Mouse (Mus musculus) spleen, postnatal 4 days (tissue): ENCODE results near the gene Pik3ca.
"Not testable (repeated sequence)": the region's sequence is repeated elsewhere in the genome, so short reads cannot be mapped to it uniquely, and the experiment has no call there.

Experiments
- DNase-seq, 2 experiments: peaks; one replicate each; pipeline ENCODE4 v3.0.0; 2022; ENCODE audit warnings: low spot score in 2 of 2

Pik3ca gene

DNA sequence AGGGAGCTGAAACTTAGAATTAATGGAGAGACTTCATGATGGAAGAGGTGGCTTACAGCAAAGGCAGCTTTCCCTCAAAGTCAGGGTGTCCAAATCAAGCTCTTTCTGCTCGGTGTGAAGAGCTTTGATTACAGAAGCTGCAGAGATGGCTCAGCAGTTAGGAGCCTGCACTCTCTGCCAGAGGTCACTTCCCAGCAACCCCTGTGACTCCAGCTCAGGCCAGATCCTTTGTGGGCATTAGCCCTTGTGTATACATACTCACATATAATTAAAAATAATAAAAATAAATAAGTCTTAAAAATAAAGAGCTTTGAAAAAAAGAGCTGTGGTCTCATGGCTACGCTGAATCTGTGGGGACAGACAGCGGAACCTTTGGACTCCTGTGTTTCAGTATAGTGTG is 4.1 kb downstream of the Pik3ca start:
- no peak for DNase-seq

DNA sequence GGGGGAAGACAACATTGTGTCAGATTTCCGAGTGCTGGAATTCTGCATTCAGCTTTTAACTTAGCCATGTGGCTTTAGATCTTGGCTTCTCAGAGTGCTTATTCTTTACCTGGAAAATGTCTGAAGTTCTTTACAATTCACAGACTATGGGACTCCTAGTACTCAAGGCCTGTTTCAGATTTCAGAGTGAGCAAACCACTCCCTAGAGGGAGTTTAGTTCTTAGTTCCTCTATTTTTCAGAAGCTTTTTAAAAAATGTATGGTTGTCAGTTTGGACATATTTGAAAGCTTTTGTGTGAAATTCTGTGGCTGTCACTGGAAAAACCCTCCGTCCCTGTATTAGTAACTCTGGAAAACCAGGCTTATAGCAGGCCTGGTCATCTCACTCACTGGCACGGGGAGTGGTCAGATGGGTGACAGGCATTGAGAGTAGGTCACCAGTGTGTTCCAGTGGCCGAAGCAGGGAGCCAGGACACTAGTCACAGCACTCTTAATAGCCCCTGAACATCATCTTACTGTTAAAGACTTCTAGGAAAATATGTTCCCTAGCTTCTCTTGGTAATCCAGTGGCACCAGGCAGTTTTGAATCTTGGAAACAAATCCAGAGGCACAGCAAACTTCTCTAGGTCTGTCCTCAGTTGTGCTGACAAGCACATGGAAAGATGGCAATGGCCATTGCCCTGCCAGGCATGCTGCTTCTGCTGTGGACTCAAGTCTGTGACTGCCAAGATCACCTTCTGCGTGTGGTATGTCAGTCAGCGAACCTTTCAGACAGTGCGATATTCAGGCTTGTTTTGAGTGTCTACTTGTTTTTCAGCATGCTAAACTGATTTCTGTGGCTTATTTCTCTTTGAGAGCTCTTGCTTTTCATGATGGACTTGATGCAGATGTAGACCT is 5.8 kb downstream of the Pik3ca start:
- DNase-seq = no peak

DNA sequence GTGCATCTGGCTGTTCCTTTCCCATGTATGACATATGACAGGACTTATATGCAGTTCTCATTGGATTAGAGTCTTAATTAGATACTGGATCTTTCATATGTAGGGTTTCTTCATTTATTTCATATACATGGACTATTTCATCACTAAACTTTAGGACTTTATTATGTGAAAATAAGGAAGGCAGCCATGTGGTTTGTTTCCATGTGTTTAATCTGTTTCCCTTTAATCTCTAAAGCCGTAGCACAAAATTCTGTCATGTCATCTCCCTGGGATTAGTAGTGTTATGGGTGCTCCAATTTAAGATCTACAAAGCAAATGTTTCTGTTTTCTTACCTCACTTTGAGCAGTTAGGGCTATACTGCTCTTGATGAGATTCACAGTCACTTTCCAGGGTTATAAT is 8.2 kb downstream of the Pik3ca start:
- no peak for DNase-seq

DNA sequence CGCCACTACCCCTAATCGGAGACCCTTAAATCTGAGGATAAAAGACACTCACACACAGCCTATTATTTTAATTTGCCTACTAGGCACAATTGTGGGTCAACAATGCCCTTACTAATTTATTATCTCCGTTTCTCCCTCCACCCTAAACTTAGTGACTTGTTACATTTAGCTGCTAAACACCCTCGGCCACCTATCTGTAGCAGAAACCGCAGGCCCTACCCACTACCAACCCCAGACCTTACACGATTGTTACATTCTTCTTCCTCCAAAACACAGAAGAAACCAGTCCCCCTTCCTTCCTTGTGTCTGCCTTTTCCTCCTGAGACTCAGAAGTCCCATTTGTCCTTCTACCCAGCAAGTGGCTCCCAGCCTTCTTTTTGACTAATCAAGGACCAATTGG is 9.3 kb downstream of the Pik3ca start:
- DNase-seq = no peak

DNA sequence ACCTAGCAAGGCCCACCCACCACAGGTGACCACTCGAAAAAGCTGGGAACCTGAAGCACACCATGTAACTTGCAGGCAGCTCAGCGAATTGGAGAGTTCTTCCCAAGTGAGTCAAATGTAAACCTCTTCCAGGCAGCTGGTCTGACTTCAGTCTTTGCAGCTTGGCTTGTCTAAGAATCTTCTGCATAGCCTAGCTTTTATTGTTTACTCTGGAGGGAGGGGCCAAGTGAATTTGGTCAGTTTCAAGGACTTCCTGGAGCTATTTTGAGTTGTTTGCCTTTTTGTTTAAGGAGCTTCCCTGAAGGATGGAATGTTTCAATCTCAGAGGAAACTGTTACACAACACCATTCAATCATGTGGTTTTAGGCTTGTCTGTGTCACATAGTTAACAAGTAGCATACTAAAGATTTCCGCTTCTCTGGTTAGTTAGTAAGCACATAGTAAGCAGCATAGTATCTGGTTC is 11.4 kb downstream of the Pik3ca start:
- no peak for DNase-seq

DNA sequence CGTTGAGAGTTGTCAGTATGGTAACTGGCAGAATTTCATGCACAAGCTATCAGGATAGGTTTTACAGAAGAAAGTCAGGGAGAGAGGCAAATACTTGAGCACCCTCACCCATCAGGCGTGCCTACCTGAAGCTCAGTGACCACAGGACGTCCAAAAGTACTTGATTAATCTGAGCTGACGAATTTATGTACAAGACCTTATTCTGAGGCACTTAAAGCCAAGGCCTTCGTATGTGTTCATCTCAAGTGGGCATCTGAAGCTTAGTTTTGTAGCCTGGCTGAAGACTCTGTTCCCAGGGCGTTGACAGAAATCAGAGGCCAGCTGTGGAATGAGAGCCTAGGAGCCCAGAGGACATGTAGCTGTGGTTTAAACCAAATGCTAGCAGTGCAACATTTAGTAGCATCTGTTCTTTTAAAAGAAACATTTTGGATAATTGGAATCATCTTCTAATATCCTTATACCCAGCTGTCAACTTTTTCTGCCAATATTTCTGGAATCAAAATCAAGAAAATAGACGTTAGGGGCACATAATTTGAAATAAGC is 15.1 kb downstream of the Pik3ca start:
- no peak for DNase-seq

DNA sequence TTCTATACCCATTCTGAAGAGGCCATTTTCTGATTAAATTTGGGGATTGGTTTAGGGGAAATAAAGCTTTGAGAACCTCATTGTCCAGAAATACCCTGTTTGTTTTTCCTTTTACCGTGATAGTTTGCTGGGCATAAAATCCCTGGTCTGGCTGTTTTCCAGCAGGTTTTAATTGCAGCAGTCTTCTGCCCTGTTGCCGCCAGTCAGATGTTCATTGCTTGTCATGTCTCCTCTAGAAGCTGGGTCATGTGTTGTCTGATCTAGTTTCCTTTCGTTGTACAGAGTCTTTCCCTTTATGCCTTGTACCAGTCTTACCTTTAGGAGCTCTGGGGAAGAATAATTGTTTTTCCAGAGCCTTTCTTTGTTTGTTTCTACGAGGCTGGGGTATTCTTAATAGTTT is 16.9 kb downstream of the Pik3ca start:
- no peak for DNase-seq

DNA sequence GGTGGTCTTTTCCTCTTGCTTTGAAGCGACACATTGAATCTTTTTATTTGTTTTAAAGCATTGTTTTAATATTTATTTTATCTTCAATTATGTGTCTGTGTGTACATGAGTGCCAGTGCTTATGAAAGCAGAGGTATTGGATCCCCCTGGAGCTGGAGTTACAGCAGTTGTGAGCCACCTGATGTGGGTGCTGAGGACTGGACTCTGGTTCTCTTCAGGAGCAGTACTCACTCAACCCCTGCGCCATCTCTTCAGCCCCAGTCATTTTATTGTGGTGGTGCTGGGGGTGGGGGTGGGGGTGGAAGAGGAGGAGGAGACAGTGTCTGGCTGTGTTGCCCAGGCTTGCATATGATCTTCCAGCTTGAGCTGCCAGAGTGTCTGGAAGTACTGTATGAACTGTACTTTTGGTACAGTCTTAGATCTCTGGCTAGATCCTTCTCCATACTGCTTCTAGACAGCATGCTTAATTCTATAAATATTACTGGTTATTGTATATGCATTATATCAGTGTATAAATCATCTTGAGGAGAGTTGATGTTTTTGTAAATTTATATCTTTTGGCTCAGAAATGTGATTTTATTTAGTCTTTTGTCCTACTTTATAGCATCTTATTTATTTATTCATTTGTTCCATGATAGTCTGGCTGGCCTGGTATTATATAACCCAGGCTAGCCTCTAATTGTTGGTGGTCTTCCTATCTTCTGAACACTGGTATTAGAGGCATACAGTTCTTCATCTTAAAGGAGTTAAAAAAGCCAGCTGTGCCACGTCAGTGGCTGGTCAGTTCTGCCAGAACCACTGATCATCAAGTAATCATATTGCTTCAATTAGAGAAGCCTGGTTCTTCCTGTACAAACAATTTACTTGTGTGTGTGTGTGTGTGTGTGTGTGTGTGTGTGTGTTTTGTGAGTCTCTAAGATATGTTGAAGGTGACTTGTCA is 18.2 kb downstream of the Pik3ca start:
- DNase-seq = no peak

DNA sequence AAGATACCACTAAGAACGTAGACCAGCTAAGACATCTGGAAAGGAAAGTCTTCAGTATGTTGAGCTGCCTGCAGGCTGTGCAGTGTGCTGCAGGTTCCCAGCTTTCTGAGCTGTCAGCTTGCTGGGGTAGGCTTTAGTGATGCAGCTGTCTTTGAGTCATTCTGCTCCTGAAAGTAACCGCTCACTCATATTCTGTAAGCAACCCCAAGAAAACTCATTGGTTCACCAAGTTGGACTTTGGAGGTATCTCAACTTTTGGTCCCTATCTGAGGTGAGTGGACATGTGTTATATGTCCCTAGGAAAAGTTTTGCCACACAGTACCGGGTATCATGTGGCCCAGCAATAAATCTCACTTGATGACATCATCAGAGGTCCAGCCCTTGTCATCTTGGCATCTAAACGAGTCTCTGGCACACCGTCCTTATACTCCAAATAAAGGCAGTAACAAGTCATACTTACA is 20.3 kb downstream of the Pik3ca start:
- DNase-seq = no peak

DNA sequence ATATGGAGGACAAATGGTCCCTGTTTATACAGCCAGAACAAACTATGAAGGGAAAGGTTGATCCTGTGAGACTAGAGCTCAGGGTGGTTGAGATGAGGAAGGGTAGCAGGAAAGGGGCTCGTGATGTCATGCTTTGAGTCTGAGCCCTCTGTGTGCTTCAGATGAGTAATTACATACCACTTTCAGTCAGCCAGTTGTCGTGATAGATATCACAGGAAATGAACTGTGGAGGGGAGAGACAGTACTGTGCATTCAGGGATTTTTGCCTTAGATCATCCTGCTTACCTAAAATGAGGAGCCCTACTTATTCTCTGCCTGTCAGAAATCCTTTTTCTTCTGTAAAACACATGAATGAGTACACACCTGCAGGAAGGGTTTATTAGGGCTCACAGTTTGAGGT is 22.4 kb downstream of the Pik3ca start:
- no peak for DNase-seq

DNA sequence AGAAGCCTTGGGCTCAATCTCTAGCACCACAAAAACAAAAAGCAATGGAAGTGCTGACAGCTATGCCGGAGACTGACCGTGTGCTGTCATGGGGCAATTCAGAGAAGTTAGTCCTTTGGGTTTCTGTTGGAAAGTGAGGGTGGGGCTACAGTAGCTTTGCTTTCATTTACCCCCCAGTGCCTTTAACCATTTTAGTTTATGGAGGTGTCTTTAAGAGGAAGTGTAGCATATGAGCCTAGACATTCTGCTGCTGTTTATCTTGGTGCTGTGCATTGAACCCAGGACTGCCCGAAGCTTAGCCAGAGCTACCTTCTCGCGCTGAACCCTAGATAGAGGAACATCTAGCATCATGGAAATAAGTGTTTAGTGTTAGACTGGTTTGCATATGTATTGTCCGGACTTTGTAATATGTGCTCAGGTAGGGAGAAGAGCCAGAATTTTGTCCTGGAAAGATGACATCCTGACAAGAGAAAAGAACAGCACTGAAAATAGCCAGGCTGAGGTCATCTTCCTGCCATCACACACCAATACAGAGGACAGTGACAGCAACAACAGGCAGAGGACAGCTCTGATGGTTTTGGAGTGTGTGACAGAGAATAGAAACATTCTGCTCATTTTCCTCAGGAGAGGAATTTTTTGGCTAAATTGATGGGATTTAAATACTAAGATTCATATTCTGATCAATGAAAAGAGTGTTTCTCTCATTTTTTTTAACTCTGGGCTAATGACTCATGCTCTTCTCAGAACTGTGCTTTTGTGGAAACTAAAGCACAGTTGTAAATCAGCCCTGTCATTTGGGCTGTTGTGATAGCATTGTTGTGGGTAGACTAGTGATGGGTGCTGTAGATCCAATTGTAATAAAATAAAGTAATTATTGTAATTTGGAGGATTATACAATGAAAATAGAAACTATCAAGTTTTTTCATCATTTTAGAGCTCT is 23.9 kb downstream of the Pik3ca start:
- DNase-seq = no peak

DNA sequence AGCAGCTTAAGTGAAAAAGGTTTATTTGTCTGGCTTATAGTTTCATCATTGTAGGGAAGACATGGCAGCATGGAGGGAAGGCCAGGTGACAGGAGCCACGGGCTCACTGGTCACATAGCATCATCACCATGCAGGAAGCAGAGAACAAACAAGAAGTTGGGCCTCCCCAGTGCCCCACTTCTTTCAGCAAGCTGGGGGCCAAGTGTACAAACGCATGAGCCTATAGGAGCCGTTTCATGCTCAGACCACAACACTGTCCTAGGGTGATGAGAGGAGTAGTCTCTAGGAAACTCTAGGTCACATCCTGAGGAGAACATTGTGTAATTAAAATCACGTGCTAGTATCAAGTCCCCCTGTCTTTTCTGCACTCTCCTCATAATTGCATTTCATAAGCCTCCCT is 30.2 kb downstream of the Pik3ca start:
- no peak for DNase-seq

DNA sequence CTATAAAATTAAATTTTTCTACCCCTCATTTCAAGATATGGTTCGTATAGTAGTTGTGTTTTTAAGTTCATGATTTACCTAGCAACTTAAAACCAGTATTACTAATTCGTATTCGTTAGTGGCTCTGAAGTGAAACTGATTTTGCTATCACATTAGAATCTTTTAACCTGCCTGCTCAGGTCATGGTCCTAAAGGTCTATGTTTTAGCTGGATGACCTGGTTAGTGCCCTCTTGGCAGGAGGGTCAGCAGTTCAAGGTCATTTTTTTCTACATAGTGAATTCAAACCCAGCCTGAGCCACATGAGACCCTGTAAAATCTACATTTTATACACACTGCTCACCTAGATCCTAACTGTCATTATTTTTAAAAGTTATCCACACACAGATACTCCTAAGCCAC is 30.9 kb downstream of the Pik3ca start:
- no peak for DNase-seq

DNA sequence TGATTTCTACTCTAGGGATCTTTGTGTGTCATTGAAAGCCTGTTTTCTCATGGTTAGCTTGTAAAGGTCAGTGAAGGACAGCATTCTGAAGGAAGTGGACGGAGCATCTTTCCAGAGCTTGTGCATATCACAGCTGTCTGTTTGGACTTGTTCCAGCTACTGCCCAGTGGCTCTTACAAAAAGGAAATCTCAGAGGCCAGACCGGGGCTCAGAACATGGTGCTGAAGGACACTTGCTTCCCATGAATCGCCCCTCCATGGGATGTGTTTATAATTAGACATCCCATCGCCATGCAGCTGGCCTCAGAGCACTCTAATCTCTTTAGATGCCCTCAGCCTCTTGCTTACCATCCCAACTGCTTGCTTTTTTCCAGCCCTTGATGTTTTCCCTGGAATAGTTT is 31.4 kb downstream of the Pik3ca start:
- DNase-seq = no peak

DNA sequence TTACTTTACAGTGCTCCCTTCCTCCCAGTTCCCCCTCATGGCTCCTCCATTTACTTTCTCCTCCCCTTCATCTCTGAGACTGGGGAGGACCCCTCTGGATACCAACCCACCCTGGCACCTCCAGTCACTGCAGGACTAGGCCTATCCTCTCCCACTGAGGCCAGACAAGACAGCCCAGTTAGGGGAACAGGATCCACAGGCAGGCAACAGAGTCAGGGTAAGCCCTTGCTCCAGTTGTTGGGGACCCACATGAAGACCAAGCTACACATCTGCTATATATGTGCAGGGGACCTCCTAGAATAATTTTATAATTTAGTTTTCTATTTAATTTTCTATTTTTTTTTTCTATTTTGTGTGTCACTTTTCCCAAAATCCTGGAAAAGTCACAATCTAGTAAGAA is 31.9 kb downstream of the Pik3ca start:
- DNase-seq = not testable (repeated sequence)

DNA sequence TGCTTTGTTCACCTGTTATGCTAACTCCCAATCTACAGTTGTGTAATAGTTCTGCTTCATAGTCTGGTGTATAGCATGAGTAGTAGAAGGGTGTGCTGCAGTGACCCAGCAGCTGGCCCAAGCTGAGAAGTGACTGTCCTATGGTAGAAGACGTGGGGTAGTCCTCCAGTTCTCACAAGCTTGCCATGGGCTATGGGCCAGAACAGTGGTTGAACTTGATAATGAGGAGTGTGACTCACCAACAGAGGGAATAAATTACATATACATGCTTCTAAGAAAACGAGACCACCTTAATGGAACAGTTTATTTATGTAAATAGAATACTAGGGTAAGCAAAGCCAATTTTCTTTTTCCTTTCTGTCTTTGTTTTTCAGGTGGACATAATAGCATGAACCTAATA is 32.9 kb downstream of the Pik3ca start:
- no peak for DNase-seq

DNA sequence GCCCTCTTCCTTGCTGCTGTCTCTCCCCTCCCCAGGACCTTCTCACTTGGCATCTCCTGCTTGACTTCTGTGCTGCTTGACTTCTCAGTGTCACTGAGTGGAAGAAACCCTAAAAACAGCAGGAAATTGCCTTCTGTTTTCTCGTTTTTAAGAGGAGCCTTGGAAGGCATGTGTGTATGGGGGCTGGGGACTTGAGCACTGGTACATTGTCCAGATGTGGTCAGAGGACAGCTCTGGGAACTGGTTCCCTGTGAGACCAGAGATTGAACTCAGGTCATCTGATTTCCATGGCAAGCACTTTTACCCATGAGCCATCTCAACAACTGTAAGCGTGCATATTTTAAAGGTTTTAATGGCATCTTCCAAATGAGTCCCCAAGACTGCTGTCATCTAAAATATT is 36.5 kb downstream of the Pik3ca start:
- DNase-seq = no peak

DNA sequence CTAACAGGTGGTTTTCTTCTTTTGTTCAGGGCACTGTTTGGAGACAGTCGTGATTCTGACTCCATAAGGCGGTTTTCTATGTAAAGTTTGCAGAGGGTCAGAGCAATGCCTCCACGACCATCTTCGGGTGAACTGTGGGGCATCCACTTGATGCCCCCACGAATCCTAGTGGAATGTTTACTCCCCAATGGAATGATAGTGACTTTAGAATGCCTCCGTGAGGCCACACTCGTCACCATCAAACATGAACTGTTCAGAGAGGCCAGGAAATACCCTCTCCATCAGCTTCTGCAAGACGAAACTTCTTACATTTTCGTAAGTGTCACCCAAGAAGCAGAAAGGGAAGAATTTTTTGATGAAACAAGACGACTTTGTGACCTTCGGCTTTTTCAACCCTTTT is 38.6 kb downstream of the Pik3ca start:
- DNase-seq = no peak

DNA sequence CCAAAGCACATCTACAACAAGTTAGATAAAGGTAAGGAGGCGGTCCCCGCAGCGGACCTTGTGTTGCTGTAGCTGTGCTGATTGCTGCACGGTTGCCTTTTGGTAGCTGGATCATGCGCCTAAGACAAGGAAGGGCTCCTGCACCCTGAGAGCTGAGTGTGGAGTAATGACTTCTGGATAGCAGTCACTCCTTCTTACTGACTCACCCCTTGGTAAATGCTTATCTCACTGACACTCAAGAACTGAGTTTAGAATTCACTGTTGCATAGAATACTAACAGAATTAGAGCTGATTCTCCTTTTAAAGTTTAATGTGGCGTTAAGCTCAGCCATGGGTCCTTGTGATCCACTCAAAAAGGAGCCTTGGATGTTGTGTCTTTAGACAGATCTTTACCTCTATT is 39.8 kb downstream of the Pik3ca start:
- DNase-seq = no peak

DNA sequence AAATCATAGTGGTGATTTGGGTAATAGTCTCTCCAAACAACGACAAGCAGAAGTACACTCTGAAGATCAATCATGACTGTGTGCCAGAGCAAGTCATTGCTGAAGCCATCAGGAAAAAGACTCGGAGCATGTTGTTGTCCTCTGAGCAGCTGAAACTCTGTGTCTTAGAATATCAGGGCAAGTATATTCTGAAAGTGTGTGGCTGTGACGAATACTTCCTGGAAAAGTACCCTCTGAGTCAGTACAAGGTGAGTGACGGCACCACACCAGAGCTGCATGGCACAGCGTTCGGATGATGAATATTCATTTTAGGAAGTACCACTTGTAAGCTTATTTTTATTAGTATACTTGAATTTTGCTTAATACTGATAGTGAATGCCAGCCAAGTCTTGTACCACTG is 40.3 kb downstream of the Pik3ca start:
- DNase-seq = no peak

DNA sequence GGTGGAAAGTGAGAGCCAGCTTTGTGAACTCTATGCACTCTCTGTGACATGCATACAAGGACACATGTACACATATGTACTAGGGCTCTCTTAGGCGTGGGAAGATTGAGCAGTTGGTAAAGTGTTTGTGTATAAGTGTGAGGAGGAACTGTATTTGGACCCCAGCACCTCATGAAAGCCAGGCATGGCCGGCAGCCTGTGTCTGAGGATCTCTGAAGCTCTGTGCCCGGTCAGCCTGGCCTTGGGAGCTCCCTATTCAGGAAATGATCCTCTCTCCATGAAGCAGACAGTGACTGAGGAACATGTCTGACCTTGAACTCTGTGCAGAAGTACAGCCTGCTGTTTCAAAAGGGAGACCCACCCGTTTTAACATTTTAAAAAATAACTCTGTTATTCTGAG is 41.2 kb downstream of the Pik3ca start:
- no peak for DNase-seq
